Mouse (Mus musculus): ENCODE data around the gene Stk33. TPM values are rescaled to one million over a fixed set of nuclear protein-coding genes. Genes with fewer than 3 reads are reported as not detected.
A peak's percentile ranks its signal among the peaks of the same experiment; 100 is the strongest.

Gene Stk33
- polyA plus RNA-seq, 1 experiment, result 0.08 TPM

DNA sequence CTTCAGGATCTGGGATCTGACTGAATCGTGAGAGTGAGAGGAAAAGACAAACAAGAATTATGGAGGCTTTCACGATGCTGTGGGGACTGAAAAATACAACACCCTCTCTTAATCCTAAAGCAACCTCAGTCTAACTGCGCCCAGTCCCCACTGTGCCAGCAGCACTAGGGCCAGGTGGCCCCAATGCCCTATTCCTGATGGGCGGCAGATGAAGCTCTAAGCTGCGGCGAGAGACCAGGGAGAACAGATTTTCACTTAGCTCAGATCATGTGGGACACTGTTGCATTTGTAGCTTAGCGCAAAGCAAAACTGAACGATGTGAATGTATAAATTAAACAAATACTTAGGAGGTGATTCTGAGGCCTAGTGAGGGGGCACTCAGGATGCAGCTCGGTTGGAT lies 113.7 kb downstream of the Stk33 start:
- no peak for DNase-seq
- no peaks in the 10 kb centered on the region for H3K36me3 ChIP-seq (ENCODE audit: control insufficient read depth, insufficient read depth, low read length)
- no peaks in the 10 kb centered on the region for H3K27me3 ChIP-seq (replicated peaks; ENCODE audit: control insufficient read depth, insufficient read depth, low read length)
- 78% methylated on average over 9 of the region's 9 CpGs for WGBS
- H3K27ac ChIP-seq (ENCODE audit: insufficient read depth, low read depth, low read length), result no peak overlapping the region
- no peak for TF ChIP-seq CTCF (conservative IDR thresholded peaks at IDR 0.05; ENCODE audit: insufficient read depth, insufficient read length, low read depth, low read length)
- no peaks in the 10 kb centered on the region for H3K4me1 ChIP-seq (ENCODE audit: control insufficient read depth, insufficient read depth, low read length)
- no peak overlapping the region for H3K4me3 ChIP-seq (ENCODE audit: insufficient read depth, low read depth, low read length)

DNA sequence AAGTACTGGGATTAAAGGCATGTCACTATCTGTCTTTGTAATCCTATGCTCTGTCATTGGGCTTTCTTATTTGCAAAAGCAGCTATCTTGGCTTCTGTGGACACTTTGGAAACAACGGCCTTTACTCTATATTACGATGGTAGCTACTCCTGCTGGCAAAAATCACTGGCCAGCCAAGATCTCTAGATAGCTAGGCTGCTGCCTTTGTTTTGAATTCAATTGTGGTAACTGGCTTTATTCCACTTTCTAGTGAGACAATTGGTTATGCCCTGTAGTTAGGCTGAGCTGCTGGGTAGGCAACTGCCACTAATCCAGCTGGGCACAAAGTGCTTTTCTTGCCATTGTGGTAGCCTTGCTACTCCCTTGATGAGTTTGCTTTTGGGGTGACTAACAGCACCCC lies 129.4 kb downstream of the Stk33 start:
- WGBS, result 92% methylated on average over 2 of the region's 2 CpGs
- DNase-seq, result no peak
- H3K4me3 ChIP-seq (ENCODE audit: insufficient read depth, low read depth, low read length), result no peak overlapping the region
- no peak overlapping the region for H3K27ac ChIP-seq (ENCODE audit: insufficient read depth, low read depth, low read length)
- H3K4me1 ChIP-seq (ENCODE audit: control insufficient read depth, insufficient read depth, low read length), result no peaks in the 10 kb centered on the region
- TF ChIP-seq CTCF (conservative IDR thresholded peaks at IDR 0.05; ENCODE audit: insufficient read depth, insufficient read length, low read depth, low read length) (no peak), POLR2A (IDR thresholded peaks at IDR 0.05; ENCODE audit: low read depth, low read length) (no peak)
- H3K36me3 ChIP-seq (ENCODE audit: control insufficient read depth, insufficient read depth, low read length), result no peaks in the 10 kb centered on the region
- H3K27me3 ChIP-seq (replicated peaks; ENCODE audit: control insufficient read depth, insufficient read depth, low read length), result no peaks in the 10 kb centered on the region

DNA sequence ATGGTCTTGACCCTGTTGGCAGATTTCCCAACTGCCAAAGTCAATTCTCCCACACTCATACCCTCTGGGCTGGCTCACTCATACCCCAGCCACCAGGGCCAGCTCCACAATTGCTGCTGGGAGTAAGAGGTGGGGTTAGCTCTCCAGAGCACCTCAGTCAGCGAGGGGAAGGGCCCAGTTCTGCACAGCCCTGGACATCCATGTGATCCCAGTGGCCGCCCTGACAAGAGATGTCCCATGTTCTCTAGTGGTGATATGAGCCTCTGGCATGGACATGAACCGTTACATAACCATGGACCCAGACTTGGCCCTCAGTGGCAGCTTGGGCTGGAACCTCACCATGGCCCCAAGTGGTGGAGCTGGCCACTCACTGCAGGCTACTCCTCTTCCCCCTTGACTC lies 143.1 kb downstream of the Stk33 start:
- 82% methylated on average over 3 of the region's 3 CpGs for WGBS
- no peak for DNase-seq
- H3K27me3 ChIP-seq (replicated peaks; ENCODE audit: control insufficient read depth, insufficient read depth, low read length), result no peaks in the 10 kb centered on the region
- H3K4me1 ChIP-seq (ENCODE audit: control insufficient read depth, insufficient read depth, low read length), result no peaks in the 10 kb centered on the region
- H3K27ac ChIP-seq (ENCODE audit: insufficient read depth, low read depth, low read length), result no peak overlapping the region
- H3K36me3 ChIP-seq (ENCODE audit: control insufficient read depth, insufficient read depth, low read length), result no peaks in the 10 kb centered on the region
- no peak for TF ChIP-seq POLR2A (IDR thresholded peaks at IDR 0.05; ENCODE audit: low read depth, low read length)
- no peak for TF ChIP-seq CTCF (conservative IDR thresholded peaks at IDR 0.05; ENCODE audit: insufficient read depth, insufficient read length, low read depth, low read length)
- H3K4me3 ChIP-seq (ENCODE audit: insufficient read depth, low read depth, low read length), result no peak overlapping the region

DNA sequence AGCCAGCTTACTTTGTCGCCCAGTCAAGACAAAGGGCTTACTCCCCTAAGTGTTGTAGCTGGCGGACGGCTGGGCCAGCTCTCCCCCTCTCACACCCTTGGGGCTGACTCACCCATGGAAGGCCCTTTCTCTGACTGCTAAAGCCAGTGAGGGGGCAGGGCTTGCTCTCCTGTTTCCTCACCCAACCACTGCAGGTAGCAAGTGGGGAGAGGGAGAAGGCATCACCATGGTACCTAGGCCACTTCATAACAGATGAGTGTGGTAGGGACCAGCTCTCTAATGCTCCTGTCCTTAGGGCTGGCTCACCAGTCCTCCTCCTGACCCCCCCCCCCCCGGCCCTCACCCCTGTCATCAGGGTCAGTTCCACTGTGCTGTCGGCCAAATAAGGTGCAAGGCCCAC lies 143.5 kb downstream of the Stk33 start:
- TF ChIP-seq POLR2A (IDR thresholded peaks at IDR 0.05; ENCODE audit: low read depth, low read length), result no peak
- TF ChIP-seq CTCF (conservative IDR thresholded peaks at IDR 0.05; ENCODE audit: insufficient read depth, insufficient read length, low read depth, low read length), result no peak
- 88% methylated on average over 5 of the region's 5 CpGs for WGBS
- no peaks in the 10 kb centered on the region for H3K36me3 ChIP-seq (ENCODE audit: control insufficient read depth, insufficient read depth, low read length)

DNA sequence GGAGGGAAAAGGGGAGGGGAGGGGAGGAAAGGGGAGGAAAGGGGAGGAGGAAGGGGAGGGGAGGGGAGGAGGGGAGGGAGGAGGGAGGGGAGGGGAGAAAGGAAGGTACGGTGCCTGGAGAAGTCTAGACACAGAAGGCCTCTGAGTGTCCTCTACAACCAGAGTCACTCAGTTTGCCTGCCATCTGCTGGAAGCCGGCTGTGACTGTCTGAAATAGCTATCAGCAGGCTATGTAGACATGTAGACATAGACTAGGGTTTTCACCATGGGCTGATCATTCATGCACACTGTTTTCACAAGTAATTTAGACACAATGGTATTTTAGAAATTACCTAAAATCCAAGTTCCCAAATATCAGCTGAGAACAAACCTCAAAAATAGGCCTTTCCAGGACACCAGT lies 148.4 kb downstream of the Stk33 start:
- H3K4me3 ChIP-seq (ENCODE audit: insufficient read depth, low read depth, low read length), result no peak overlapping the region
- WGBS, result 29% methylated on average over 2 of the region's 2 CpGs
- DNase-seq, result peak; percentile 6
- no peaks in the 10 kb centered on the region for H3K36me3 ChIP-seq (ENCODE audit: control insufficient read depth, insufficient read depth, low read length)
- H3K4me1 ChIP-seq (ENCODE audit: control insufficient read depth, insufficient read depth, low read length), result no peaks in the 10 kb centered on the region
- H3K27me3 ChIP-seq (replicated peaks; ENCODE audit: control insufficient read depth, insufficient read depth, low read length), result no peaks in the 10 kb centered on the region
- TF ChIP-seq CTCF (conservative IDR thresholded peaks at IDR 0.05; ENCODE audit: insufficient read depth, insufficient read length, low read depth, low read length), result no peak; the same call in 1 of the 2 replicates
- no peak for TF ChIP-seq POLR2A (IDR thresholded peaks at IDR 0.05; ENCODE audit: low read depth, low read length)
- no peak overlapping the region for H3K27ac ChIP-seq (ENCODE audit: insufficient read depth, low read depth, low read length)

More for the DNA sequence above, 143.5 kb downstream of the Stk33 start:
- Histone ChIP-seq H3K27ac (ENCODE audit: insufficient read depth, low read depth, low read length) (no peak overlapping the region), H3K27me3 (replicated peaks; ENCODE audit: control insufficient read depth, insufficient read depth, low read length) (no peaks in the 10 kb centered on the region), H3K4me1 (ENCODE audit: control insufficient read depth, insufficient read depth, low read length) (no peaks in the 10 kb centered on the region), H3K4me3 (ENCODE audit: insufficient read depth, low read depth, low read length) (no peak overlapping the region)
- DNase-seq, result no peak

DNA sequence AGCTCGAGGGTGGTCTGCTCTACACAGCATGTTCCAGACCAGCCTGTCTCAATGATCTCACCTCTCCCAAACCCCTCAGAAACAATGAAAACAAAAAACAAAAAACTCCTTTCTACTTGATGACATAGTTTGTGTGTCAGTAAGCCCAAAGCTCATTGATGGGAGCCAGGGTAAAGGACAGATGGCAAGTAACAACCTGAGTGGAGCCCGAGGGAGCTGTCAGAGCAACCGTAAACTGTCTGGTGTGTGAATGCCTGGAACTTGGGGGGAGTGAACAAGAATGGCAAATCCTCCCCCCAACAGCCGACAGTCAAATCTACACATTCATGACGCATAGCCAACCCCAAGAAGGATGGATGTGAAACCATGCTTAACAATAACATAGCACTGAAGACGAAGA lies 149.8 kb downstream of the Stk33 start:
- Histone ChIP-seq H3K27ac (ENCODE audit: insufficient read depth, low read depth, low read length) (no peak overlapping the region), H3K4me3 (ENCODE audit: insufficient read depth, low read depth, low read length) (no peak overlapping the region), H3K36me3 (ENCODE audit: control insufficient read depth, insufficient read depth, low read length) (no peaks in the 10 kb centered on the region), H3K27me3 (replicated peaks; ENCODE audit: control insufficient read depth, insufficient read depth, low read length) (no peaks in the 10 kb centered on the region), H3K4me1 (ENCODE audit: control insufficient read depth, insufficient read depth, low read length) (no peaks in the 10 kb centered on the region)
- 56% methylated on average over 6 of the region's 6 CpGs for WGBS
- TF ChIP-seq CTCF (conservative IDR thresholded peaks at IDR 0.05; ENCODE audit: insufficient read depth, insufficient read length, low read depth, low read length) (no peak), POLR2A (IDR thresholded peaks at IDR 0.05; ENCODE audit: low read depth, low read length) (no peak)
- DNase-seq, result no peak

DNA sequence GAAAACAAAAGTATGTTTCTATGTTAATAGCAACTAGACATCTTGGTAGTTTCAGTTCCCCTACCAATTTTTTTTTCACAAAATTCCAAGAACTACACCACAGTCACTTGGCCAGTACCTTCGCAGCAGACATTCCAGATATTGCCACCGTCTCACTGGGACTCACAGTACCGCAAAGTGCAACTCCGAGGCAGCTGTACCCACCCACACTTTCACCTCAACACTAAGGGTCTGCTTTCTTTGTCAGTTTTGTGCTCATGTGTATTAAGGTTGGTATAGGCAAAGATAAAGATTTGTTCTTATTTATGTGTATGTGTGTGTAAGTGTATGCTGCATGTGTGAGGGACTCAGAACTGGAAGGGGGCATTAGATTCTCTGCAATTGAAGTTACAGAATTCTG lies 156.8 kb downstream of the Stk33 start:
- TF ChIP-seq POLR2A (IDR thresholded peaks at IDR 0.05; ENCODE audit: low read depth, low read length) (no peak), CTCF (conservative IDR thresholded peaks at IDR 0.05; ENCODE audit: insufficient read depth, insufficient read length, low read depth, low read length) (no peak)
- no peak for DNase-seq

DNA sequence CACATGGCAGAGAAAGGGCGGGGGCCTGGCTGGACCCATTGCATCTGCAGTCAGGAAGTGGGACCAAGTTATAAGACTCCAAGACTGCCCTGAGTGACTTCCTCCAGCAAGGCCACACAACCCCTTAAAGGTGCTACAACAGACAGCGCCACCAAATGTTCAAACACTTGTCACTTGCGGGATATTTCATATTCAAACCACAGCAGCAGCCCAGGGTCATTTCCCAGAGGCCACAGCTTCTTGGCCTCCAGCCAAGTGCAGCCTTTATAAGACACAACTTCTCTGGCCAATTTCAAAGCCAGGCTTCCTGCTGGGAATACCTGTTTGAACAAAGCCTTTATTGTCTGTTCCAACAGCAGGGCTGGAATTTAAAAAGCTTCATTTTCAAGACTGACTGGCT lies 162.3 kb downstream of the Stk33 start:
- Histone ChIP-seq H3K36me3 (ENCODE audit: control insufficient read depth, insufficient read depth, low read length) (no peaks in the 10 kb centered on the region), H3K4me1 (ENCODE audit: control insufficient read depth, insufficient read depth, low read length) (no peaks in the 10 kb centered on the region), H3K27me3 (replicated peaks; ENCODE audit: control insufficient read depth, insufficient read depth, low read length) (no peaks in the 10 kb centered on the region), H3K4me3 (ENCODE audit: insufficient read depth, low read depth, low read length) (no peak overlapping the region), H3K27ac (ENCODE audit: insufficient read depth, low read depth, low read length) (no peak overlapping the region)
- 69% methylated on average over 3 of the region's 3 CpGs for WGBS
- DNase-seq, result peak; percentile 10
- TF ChIP-seq POLR2A (IDR thresholded peaks at IDR 0.05; ENCODE audit: low read depth, low read length) (no peak), CTCF (conservative IDR thresholded peaks at IDR 0.05; ENCODE audit: insufficient read depth, insufficient read length, low read depth, low read length) (no peak)

More for the DNA sequence above, 156.8 kb downstream of the Stk33 start:
- no peak overlapping the region for H3K4me3 ChIP-seq (ENCODE audit: insufficient read depth, low read depth, low read length)
- no peaks in the 10 kb centered on the region for H3K27me3 ChIP-seq (replicated peaks; ENCODE audit: control insufficient read depth, insufficient read depth, low read length)
- H3K27ac ChIP-seq (ENCODE audit: insufficient read depth, low read depth, low read length), result no peak overlapping the region
- no peaks in the 10 kb centered on the region for H3K36me3 ChIP-seq (ENCODE audit: control insufficient read depth, insufficient read depth, low read length)
- H3K4me1 ChIP-seq (ENCODE audit: control insufficient read depth, insufficient read depth, low read length), result no peaks in the 10 kb centered on the region
- 85% methylated on average over 4 of the region's 4 CpGs for WGBS
